Mouse (Mus musculus): ENCODE measurements around the gene Arhgap28.

Gene Arhgap28

DNA sequence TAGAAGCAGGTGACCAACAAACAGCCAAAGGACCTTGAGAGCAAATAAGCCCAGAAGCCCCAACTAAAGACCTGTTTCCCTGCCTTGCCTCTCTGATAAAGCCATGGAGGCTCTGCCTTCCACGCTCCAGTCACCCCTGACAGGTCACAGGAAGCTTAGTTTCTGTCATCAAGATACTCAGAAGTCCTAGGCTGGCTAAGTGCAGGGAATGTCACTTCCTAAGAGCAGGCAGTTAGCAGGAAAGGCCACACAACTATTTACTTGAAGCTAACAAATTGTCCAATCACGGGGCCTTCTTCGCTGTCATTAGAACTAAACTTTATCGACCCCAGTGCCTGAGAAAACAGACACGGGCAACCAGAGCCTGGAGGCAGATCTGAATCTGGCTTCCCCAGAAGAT, 14.2 kb downstream of the Arhgap28 start:
- no peak for DNase-seq

DNA sequence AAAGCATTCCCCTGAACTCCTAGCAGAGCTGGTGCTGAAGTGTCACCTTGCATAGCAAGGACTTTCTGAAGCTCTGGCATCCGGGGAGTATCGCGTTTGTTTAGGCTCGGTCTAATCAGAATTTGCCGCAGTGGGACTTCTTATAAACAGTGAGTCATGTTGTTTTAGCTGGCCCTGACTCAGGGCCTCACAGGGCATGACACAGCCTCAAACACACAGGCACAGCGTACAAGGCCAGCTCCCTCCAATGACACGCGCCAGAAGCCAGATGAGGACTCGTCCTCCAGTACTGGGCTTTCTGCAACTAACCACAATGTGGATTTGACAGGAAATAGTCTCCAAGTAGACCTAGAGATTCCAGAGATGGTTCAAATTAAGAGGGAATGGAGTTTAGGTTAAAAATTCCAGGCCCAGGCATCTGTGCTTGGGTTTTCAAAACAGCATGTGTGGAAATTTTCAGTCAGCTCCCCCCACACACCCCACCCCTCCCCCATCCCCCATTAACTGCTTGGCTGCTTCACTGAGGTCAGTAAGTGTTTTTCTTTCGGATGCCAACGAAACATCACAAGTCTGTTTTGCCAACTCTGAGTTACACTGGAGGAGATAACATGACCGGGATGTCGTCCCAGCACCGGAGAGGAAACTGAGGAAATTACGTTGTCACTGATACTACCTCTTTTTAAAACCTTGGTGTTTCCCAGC, 14.8 kb downstream of the Arhgap28 start:
- peak; percentile 71 for DNase-seq

DNA sequence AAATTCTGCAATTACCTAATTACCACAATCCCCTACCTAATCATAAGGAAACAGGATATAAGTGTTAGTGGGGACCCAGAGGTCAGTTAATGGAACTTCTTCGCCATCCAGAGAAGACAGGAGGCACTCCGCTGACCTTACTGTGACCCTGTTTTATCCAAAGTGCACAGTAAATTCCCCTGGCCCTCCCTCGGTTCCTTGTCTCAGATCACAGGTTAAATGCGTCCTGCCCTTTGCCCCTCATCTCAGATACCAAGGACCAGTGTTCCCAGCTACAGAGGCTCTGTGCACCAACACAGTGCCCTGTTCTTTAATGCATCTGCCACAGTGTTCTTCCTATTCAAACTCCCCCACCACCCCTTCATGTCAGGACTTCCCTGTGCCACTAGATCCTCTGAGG, 18.4 kb downstream of the Arhgap28 start:
- DNase-seq = no peak

DNA sequence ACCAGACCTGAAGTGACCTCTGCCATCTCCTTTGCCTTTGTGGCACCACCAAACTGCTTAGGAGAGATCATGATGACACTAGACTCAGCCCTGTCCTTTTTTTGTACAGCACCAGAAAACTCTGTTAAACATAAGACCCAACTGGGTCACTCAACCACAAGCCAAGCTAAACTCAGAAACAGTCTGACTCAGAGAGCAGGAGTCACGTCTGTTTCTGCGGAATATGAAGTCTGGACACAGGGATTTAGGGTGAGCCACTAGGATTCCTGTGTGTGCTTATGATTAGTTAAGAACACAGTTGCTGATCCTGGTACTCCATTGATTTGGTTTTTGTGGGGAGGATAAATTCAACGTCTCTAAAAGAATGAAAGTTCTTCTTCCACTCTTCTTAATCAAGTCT, 23.3 kb downstream of the Arhgap28 start:
- DNase-seq = no peak

DNA sequence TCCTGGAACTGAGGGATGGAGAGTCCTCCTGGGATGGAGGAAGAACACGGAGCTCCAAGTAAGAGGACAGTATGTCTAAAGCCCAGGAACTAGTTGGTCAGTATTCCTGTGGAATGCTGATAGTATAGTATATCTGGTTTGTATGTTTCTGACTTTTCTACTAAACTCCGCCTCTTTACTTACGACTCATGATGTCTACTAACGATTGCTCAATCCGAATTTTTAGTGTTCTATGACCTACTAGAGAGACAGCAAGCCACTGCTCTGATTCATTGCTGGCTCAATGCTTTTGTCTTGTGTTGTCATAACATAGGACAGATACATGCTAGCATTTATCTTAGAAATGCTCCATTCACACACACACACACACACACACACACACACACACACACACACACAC, 24.7 kb downstream of the Arhgap28 start:
- no peak for DNase-seq

DNA sequence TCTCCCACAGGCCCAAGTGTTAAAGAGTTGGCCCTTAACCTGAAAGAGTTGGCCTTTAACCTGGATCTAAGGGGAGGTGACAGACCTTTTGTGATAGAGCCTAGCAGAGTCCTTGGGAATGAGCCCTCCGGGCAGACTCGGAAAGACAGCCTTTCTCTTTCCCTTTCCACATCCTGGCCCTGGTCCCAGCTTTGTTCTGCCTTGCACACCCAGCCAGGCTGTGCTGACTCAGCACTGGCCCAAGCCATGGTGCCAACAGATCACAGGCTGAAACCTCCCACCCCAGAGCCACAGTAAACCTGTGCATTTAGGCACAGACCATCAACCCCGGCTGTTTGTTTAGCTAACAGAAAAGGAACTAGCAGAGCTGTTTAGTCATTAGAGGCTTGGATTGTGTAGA, 25.1 kb downstream of the Arhgap28 start:
- DNase-seq = peak; percentile 85

DNA sequence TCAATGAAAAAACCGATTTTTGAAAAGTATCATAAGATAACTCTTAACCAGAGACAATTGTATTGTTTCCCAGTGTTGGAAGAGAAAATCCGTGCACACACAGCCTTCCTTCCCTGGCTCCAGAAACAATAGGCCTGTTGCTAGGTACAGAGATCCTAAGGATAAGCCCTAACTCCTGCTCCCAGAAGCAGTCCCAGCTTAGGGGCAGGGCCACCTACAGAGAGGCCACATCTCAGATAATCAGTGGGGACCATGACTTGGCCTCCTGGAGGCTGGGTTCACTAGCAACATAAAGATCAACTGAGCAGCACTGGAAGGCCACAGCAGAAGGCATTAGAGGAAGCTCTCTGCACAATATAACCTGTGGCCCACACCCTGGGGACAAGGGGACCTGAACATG, 27.5 kb downstream of the Arhgap28 start:
- DNase-seq = no peak

DNA sequence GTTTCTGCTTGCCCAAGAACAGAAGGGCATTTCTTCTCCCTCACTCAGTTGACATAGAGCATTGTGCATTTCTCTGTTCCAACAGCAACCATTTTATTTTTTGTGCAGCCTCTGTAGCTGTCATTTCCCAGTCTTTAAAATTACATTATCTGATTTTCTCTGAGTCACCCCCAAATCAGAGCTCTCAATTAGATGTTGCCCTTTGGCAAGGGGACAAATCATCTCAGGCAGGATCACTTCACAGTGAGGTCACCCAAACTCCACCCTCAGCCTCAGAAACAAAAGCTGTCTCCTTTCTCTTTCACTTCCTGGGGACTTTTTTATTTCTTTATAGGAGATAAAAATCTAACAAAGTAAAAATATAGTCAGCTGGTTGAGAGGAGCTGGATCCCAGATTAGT, 27.9 kb downstream of the Arhgap28 start:
- no peak for DNase-seq

DNA sequence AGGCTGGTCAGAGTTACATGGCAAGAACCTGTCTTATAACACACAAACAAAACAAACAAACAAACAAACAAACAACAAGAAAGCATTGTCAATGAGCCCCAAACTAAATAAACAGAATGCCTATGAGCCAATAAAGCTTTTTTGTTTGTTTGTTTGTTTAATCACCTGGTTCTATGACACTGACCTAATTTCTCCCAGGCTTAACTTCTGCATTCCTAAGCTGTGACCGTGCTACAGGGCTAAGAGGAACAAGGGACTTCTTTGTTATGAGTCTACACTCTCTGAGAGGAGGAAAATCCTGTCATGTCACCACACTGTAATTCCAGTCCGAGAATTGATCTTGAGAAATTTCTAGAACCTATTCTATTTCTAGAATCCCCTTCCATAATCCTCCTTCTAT, 29.2 kb downstream of the Arhgap28 start:
- DNase-seq = no peak

DNA sequence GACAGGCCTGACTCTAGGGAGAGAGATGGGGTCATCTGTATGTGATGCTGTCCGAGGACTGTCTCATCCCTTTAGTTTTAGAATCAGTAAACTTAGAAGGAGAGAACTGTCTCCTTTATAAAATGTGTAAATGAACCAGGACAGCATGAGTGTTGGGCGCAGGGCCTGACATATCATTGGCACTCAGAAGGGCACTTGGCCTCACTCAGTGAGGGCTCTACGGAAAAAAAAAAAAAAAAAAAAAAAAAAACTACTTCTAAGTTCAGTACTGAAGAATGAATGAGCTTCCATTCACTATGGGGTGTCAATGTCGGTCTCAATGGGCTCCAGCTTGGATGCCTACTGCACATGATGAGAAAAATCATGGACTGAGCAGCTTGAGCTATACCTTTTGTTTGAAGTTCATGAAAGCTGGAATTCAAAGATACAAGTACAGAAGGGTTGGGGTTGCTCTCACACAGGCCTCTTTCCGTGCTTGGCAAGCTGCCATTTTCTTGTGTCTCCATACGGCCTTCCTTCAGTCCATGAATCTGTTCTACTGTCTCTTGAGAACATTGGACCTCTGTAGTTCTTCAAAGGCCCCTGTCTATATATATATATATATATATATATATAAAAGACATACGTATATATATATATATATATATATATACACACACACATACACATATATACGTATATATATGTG, 36.9 kb downstream of the Arhgap28 start:
- DNase-seq = no peak

DNA sequence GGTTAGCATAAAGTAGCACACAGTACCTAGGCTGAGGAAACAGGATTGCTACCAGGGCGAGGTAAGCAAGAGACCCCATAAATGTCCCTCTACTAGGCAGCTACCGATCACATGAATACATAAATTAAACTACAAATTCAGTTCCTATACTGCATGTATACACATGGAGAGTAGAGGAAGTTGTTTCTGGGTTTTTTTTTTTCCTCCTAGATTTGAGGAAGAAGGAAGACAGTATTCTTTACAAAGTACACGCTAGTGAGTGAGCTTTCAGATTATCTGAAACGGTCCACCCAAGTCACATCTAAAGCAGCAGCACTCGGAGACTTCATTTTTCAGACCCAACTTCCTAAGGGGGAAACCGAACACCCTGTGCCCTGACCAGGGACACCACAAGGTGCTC, 41.1 kb downstream of the Arhgap28 start:
- DNase-seq = no peak

DNA sequence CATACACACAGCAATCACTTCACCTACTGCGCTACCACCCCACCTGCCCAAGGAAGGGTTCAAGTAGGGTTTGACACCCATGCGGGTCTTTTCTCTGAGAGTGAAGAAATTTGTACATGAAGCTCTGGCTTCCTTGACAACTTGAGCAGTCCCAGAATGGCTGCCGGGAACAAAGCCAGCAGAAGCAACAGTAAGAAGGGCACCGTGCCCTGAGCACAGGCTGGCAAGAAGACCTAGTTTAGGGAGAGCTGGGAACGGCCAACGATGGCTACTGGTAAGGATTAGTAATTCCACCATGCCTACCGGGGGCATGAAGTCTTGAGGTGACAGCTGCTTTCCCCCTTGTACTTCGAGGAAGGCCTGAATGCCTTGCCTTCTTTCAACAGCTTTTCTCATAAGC, 41.9 kb downstream of the Arhgap28 start:
- no peak for DNase-seq

DNA sequence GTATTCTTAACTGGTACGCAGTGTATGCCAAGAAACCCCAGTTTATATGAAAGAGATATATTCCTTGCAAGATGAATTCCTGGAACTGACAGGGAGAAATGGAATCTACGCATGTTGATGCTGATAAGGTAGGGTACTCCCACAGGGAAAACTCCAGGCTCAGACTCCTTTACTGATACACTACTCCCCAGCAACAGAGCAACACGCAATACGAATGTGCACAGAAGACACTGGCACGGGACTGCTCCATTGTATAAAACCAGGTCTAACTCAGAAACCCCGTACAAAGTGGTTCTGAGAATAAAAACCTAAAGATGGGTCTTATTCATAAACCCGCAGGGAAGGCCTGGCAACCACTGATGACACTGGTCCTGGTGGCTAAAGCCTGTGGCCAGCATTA, 45.0 kb downstream of the Arhgap28 start:
- no peak for DNase-seq

DNA sequence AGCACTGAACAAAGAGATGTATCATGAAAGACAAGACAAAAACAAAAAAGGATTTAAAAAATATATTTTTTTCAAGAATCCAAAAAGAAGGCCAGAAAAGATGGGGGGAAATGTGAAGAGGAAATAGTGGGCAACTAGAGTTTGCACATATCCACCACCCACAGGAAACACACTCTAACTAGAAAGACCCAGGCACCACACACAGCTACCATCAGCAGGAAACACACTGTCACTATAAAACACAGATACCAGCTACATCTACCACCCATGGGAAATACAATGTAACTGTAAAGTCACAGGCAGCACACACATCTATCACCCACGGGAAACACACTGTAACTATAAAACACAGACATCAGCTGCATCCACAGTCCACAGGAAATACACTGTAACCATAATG, 46.3 kb downstream of the Arhgap28 start:
- no peak for DNase-seq

DNA sequence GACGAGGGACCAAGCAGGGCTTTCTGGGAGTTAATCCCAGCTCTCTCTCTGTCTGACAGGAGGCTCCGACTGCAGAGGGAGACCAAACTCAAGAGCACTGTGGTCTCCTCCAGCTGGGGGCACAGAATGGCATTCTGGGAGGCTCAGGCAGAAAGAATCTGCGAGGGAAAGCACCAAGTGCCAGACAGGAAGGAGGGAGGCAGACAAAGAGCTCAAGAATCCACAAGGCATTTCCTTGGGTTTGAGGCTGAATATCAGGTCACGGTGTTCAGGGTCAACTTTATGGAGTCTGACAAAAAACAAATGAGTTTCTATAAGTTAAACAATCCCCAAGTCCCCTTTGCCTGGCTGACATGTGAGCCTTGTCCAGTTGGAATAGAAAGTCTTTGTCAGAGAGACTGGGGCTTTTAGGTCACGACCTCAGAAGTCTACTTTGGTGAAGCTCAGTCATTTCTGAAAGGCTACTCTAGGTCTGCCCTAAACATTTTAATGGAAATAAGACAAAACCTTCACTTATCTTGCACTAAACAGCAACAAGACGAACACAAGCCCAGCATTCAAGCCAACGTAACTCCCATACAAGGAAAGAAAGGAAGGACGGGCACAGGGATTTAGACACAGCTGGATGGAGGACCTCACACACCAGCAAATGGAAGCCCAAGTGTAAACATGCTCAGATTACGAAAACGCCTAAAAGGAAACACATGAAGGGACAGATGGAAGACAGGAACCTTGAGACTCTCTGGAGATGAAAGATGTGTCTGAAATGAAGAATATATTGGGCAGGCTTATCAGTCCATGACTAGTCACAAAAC, 47.8 kb downstream of the Arhgap28 start:
- no peak for DNase-seq

DNA sequence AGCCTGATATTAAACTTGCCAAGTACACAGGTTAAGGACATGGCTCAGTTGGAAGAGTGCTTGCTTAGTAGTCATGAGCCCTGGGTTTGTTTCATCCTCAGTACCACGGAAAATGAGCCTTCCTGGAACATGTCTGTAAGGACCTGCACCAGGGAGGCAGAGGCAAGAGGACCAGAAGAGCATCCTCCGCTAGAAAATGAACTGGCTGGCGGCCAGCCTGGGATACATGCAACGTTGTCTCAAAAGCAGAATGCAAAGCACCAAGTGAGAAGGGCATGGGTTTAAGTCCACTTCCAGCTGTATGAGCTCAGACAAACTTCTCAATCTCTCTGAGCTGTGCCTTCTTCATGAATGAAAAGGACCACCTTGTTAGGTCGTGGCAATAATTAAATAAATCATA, 49.0 kb downstream of the Arhgap28 start:
- DNase-seq = no peak

DNA sequence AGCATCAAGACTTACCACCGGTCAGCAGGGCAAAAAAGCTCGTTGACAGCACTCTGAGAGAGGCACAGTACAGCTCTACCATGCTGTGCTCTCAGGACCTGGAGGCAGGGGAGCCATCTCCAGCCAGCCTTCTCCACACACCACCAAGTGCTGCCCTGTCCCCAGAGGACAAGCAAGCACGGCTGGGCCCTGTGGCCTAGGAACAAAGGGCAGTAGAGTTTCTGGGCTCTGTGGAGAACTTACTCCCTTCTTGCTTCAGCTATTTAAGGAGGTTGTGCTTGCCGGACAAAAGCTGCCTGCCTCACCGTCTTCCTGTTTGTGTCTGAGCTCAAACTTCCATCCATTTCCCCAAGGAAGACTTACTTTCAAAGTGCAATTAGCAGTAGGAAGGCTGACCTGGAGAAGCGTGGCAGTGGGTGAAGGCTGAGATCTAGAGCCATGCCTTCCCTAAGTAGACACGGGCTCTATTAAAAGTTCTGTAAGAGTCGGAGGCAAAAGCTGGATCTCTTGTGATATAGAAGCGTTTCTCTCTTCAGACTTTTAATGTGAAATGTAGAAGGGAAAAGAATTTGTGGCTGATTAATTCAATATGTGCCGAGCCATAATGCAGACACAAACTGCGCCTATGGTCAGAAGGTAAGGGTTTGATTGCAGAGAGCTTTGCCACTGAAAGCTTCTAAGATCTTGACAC, 53.3 kb downstream of the Arhgap28 start:
- peak; percentile 47 for DNase-seq

DNA sequence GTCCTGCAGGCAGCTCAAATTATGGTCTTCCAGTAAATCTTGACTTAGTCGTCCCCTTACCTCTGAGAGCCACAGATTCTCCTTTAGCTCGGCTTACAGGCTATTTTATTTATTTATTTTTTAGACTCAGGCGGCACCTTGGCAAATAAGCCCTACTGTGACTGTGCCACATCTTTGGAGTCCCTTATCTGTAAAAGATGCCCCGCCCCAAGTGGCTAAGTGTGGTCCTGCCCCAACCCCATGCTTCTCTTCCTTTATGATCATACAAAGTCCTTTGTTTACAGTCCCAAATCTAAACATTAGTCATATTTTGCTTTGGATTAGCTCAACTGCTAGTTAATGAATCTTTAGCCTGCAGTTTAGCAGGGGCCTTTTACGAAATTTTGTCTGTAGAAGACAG, 55.3 kb downstream of the Arhgap28 start:
- no peak for DNase-seq

DNA sequence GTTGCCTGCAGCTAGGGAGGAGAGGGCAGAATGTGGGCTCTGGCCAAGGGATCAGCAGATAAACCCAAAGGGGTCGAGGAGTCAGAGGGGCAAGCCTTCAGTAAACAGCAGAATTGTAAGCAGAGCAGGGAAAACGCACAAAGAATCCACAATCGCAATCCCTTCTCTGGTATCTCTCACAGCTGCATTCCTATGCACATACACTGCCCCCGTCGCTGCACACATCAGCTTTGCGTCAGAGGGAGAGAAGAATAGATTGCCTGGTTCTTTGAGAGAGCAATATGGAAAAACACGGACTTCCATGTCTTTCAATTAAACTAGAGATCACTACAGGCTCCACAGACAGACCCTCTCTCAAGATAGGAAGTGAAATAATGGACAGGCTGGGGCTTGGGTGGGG, 58.5 kb downstream of the Arhgap28 start:
- no peak for DNase-seq

DNA sequence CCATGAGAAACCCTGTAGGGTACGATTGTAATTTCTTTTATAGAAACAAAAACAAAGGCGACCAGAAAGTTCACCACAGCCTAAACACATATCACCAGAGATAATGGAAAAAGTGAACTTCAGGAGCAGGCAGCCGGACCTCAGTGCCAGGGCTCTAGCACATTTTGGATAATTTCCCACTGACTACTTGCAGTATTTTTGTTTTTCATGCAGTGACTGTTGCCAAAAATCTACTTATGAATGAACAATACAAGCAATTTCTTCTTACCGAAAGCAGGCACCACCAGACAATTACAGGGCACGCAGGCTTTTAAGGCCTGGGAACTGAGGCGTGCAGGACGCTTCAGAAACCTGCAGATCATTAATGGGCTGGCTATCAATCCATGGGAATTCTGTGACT, 59.7 kb downstream of the Arhgap28 start:
- DNase-seq = no peak

DNA sequence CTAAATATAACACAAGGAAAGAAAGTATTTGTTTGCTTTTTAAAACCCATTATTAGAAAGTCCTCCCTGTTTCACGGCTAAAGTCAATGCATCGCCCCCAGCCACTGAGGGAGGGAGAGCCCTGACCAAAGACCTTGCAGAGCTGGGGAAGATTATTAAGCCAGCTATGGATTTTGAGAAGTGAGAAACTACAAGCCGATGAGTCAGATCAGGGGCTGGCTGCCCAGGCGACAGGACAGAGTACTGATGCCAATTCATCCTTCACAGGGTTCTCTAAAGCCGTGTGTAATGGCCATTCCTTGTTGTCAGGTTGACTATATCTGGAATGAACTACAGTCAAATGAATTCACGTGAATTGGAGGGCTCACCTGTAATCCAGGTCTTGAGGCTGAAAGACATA, 62.9 kb downstream of the Arhgap28 start:
- DNase-seq = no peak

DNA sequence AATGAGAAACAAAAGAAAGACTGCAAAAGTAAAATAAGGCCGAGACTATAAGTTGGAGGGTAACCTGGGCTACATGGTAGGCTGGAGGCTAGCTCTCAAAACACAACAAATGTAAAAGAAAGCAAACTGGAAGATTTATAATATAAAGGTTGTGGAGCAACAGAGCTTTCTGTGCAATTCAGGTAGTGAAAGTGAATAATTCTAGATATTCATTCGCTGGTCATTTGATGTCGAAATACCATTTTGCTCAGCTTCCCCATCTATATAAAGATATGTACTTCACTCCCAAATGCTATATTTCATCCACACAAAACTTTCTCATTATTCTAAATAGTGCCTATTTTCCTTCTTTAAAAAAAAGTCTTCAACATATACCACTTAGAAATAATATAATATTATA, 66.9 kb downstream of the Arhgap28 start:
- DNase-seq = no peak

DNA sequence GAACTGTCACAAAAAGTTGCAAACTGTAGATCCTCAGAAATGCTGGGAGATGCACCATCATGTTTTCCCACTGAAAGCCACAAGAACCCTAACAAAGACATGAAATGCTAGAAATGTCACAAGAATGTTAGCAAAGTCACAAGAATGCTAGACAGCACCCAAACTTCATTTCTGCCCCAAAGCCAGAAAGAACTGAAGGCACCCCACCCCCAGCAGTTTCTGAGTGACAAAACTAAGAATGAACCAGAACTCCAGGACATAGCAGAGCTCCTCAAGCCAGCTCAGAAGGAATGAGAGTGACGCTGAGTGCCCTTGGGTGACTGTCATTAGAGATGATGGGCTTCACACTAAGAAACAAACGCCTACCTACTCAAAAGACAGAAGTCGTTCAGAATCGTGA, 68.4 kb downstream of the Arhgap28 start:
- no peak for DNase-seq

DNA sequence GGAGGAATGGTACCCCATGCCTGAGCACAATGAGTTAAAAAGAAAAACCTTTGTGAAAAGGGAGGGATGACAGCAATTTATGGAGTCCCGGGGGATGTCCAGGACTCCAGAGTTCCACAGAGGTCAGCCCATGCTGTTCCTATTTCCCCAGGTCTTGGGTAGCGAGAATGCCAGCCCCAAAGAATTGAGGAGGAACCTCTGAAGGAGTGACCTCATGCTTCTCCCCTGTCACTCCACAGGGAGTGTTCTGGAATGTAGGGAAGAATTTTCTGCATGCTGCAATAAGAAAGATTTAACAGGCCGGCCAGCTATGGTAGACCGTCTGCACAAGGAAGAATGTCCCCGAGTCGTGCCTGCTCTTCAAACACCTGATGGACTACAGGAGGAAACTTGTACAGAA, 72.5 kb downstream of the Arhgap28 start:
- DNase-seq = no peak

Measured in kidney, postnatal 10 days (tissue).